Mouse (Mus musculus) heart, embryonic 10.5 days (tissue): ENCODE measurements around the gene Csmd2. TPM values are rescaled to one million over a fixed set of nuclear protein-coding genes. Genes with fewer than 3 reads are reported as not detected.
A peak's percentile ranks its signal among the peaks of the same experiment; 100 is the strongest.

Experiments
- DNase-seq: peaks from one replicate; pipeline ENCODE4 v3.0.0-alpha.2; 2017; ENCODE audit warnings: low spot score
- H3K27ac ChIP-seq: fragments of 300-500 bp; sonication (generic); 2 replicates; pipeline ENCODE4 v1.5.1; 2016; ENCODE audit warnings: mild to moderate bottlenecking
- H3K27me3 ChIP-seq: fragments of 300-500 bp; sonication (generic); 2 replicates; pipeline ENCODE4 v1.6.1; 2016; ENCODE audit warnings: mild to moderate bottlenecking; ENCODE audit not compliant: poor library complexity, insufficient read depth, severe bottlenecking
- H3K36me3 ChIP-seq: fragments of 300-500 bp; sonication (generic); 2 replicates; pipeline ENCODE4 v1.6.1; 2016; ENCODE audit warnings: mild to moderate bottlenecking, moderate library complexity
- H3K4me1 ChIP-seq: fragments of 300-500 bp; sonication (generic); 2 replicates; pipeline ENCODE4 v1.6.1; 2016; ENCODE audit warnings: mild to moderate bottlenecking
- H3K4me3 ChIP-seq: fragments of 300-500 bp; sonication (generic); 2 replicates; pipeline ENCODE4 v1.5.1; 2016; ENCODE audit warnings: mild to moderate bottlenecking, moderate library complexity
- H3K9me3 ChIP-seq: fragments of 300-500 bp; sonication (generic); 2 replicates; pipeline ENCODE4 v1.6.1; 2016; ENCODE audit warnings: mild to moderate bottlenecking, moderate library complexity
- WGBS: fragments of 180-500 bp; shearing (Covaris S2); methylation state at CpG from one replicate; pipeline ENCODE4 v1.1.7; 2016; 5-methylcytosine and 5-hydroxymethylcytosine counted together
- polyA plus RNA-seq: library from polyadenylated mRNA; unstranded; fragments of >200 nt; fragmentation: Nextera tagmentation; extraction: Ambion mirVana; gene quantifications from 2 replicates; pipeline ENCODE4 v1.2.1, GENCODE M21; 2016

The Csmd2 gene
- polyA plus RNA-seq, 1 experiment from 2014 or later = 0.26 TPM

DNA sequence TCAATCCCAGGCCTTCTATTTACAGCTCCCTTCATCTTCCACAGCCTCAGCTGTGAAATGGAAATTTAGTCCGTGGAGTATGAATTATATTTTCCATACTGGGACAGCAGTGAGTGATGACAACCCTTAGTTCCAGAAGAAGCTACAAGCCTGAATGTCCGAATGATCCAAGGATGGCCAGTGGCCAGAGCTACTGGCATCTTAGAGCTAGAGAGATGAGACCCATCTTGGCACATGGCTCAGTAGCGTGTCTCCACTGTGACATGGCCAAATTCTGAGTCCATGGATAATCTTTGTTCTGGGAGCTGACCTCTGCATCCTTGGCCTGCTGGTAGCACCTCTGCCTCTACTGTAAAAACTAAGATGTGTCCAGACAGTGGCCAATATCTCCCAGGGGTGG lies 96.8 kb downstream of the Csmd2 start:
- H3K27me3 ChIP-seq = no peaks in the 10 kb centered on the region
- H3K9me3 ChIP-seq = no peaks in the 10 kb centered on the region
- no peak overlapping the region for H3K27ac ChIP-seq
- peaks cover 18% of the 10 kb centered on the region for H3K4me1 ChIP-seq
- no peaks in the 10 kb centered on the region for H3K36me3 ChIP-seq
- WGBS = 91% methylated on average over 3 of the region's 3 CpGs
- DNase-seq = no peak
- no peak overlapping the region for H3K4me3 ChIP-seq

DNA sequence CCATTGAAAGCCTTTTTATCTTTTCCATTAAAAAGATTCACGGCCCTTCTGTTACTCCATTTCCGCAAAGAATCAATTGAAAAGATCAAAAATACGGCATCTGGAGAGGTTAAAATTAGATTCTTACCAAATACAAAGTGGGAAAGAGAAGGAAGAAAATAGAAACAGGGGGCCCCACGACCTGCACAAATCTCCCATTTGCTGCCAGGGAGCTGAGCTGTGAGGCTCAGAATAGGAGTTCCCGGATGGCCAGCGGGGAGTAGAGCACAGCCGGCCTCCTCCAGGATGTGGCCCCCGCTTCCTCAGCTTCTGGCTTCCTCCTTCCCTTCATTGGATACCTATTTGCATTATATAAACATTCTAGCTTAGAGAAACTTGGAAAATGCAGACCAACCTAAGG lies 97.4 kb downstream of the Csmd2 start:
- H3K27me3 ChIP-seq = no peaks in the 10 kb centered on the region
- H3K27ac ChIP-seq = no peak overlapping the region
- 69% methylated on average over 8 of the region's 8 CpGs for WGBS
- H3K4me3 ChIP-seq = no peak overlapping the region
- DNase-seq = no peak
- no peaks in the 10 kb centered on the region for H3K9me3 ChIP-seq
- no peaks in the 10 kb centered on the region for H3K36me3 ChIP-seq
- peaks cover 18% of the 10 kb centered on the region for H3K4me1 ChIP-seq

DNA sequence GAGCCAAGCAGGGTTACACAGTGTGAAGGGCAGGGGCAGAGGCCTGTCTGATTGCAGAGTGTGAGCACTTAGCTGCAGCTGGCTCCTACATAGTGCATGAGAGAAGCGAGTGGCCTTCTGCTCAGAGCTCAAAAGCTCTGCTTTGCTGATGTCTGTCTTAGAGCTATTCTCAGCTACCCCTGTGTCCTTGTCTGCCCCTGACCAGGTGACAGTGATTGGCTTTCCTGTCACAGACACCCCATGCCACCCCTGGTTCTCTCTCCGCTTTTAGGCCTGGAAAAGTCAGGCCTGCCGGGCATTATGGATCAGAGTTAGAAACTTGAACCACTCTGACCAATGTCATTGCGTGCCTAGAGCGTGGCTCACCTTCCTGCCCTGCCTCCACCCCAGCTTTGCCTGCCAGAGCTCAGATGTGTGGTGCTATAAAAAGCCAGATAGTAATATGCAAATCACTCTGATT lies 99.5 kb downstream of the Csmd2 start:
- WGBS = 64% methylated on average over 5 of the region's 5 CpGs

DNA sequence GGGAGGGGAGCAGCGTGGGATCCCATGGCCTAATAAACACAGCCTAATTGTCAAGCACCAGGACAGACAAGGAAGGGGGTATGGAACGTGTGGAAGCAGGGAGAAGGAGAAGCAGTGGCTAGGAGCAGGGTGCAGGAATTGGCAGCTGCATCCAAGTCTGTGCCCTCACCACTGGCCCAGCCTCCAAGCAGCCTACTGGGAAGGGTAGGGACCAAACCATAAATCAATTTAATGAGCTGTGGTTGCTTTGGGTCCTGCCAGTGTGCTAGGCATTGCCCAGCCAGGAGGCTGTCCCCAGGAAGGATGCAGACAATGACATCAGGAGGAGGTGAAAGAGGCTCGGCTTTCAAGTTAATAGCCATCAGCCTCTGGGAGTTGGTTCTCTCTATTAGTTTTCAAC lies 100.0 kb downstream of the Csmd2 start:
- Histone ChIP-seq H3K27me3 (no peaks in the 10 kb centered on the region), H3K36me3 (no peaks in the 10 kb centered on the region), H3K4me3 (no peak overlapping the region), H3K9me3 (no peaks in the 10 kb centered on the region), H3K4me1 (peaks cover 18% of the 10 kb centered on the region), H3K27ac (peak overlapping the region; percentile 47; the same call in 1 of the 2 replicates)
- 57% methylated on average over 3 of the region's 3 CpGs for WGBS
- DNase-seq = no peak

More for the DNA sequence above, 99.5 kb downstream of the Csmd2 start:
- Histone ChIP-seq H3K4me1 (peaks cover 18% of the 10 kb centered on the region), H3K4me3 (no peak overlapping the region), H3K27me3 (no peaks in the 10 kb centered on the region), H3K27ac (0 out of 2 replicates have a peak overlapping the region, but pooled peaks have one; percentile 47), H3K36me3 (no peaks in the 10 kb centered on the region), H3K9me3 (no peaks in the 10 kb centered on the region)
- peak; percentile 77 for DNase-seq

DNA sequence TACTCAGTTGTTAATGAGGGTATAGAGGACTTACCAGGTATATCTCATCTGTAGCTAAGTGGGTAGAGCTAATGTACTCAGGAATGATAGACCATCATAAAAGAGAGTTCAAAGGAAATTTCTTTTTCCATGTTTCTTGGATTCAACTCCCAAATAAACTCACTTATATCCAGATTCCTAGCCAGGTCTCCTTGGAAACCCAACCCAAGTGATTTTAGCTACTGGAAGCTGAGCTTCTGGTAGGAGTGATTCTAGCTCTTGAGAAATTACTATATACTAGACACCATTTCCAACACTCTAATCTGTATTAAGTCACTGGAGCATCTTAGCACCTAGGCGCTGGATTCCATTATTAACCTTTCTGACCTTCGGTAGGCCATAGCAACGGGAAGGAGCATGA lies 100.6 kb downstream of the Csmd2 start:
- 85% methylated on average over 3 of the region's 3 CpGs for WGBS
- Histone ChIP-seq H3K4me1 (peaks cover 18% of the 10 kb centered on the region), H3K9me3 (no peaks in the 10 kb centered on the region), H3K27ac (no peak overlapping the region), H3K4me3 (no peak overlapping the region), H3K36me3 (no peaks in the 10 kb centered on the region), H3K27me3 (no peaks in the 10 kb centered on the region)
- no peak for DNase-seq

DNA sequence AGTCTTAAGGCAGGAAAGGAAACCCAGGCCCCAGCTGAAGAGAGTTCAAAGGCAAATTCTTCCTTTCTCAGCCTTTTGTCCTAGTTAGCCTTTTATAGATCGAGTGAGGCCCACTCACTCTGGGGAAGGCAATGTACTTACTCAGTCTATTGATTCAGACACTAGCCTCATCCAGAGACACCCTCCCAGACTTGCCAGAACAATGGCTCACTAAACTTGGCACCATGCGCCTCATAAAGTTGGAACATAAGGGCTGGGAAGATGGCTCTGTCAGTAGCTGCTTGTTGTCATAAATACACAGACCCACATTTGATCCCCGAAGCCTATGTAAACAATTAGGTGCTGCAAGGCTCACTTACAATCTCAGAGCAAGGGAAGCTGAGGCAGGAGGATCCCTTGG lies 104.3 kb downstream of the Csmd2 start:
- Histone ChIP-seq H3K36me3 (no peaks in the 10 kb centered on the region), H3K27ac (no peak overlapping the region), H3K4me1 (peaks cover 9% of the 10 kb centered on the region), H3K9me3 (no peaks in the 10 kb centered on the region), H3K4me3 (no peak overlapping the region), H3K27me3 (no peaks in the 10 kb centered on the region)
- WGBS = 80% methylated on average over 3 of the region's 3 CpGs
- no peak for DNase-seq

DNA sequence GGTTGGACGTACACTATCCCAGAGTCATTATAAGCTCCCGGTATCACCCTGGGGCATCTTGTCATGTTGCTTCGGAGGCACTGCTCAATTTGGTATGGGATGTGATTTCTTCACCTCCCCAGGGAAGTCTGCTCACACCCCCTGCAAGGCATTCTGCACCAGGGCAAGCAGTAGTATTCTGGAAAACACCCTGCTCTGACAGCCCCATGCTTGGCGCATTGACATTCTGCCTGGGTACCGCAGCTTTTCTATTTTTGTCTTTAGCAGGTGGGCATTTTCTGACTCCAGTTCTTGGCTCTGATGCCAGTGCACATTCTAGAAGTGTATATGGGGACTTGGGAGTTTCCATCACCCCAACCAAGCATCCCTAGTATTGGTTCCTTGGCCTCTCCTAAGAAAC lies 111.9 kb downstream of the Csmd2 start:
- H3K4me1 ChIP-seq = no peaks in the 10 kb centered on the region
- H3K9me3 ChIP-seq = no peaks in the 10 kb centered on the region
- H3K36me3 ChIP-seq = no peaks in the 10 kb centered on the region
- 71% methylated on average over 5 of the region's 5 CpGs for WGBS
- no peak for DNase-seq
- no peak overlapping the region for H3K27ac ChIP-seq
- no peak overlapping the region for H3K4me3 ChIP-seq
- H3K27me3 ChIP-seq = peaks cover 6% of the 10 kb centered on the region; the same call in 1 of the 2 replicates

DNA sequence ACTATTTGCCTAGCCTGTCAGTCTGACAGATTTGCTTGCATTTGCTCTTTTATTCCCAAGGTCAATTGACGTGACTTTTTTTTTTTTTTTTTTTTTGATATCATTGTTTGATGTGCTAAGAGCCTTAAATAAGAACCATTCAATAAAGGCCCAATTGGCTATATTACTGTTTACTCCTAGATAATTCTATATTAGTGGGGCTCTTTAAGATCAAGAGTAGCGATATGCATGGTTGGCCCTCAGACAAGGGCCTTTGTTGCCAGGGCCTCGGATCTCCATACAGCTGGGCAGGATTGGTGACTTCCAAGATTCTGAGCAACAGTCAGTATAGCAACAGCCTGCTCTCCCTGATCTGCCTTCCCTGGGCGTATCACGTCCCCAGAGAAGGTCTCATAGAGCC lies 112.9 kb downstream of the Csmd2 start:
- H3K4me1 ChIP-seq = no peaks in the 10 kb centered on the region
- 75% methylated on average over 5 of the region's 5 CpGs for WGBS
- DNase-seq = no peak

DNA sequence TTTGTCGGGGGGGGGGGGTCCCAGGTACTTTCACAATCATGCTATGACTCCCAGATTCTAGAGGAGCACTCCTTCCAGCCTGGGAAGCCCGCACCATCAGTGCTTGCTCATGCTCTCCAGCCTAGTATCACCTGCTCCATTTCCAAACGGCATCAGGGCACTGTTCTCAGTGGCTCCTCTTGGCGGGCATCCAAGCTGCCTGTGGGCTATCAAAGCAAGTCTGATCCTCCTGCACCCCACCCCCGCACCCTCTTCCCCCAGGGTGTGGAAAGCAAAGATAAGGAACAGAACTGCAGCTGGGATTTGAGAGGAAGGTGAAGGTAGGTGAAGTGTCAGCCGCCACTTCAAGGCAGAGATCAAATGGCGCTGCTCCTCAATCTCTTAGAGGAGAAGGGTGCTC lies 128.7 kb downstream of the Csmd2 start:
- Histone ChIP-seq H3K4me1 (peaks cover 10% of the 10 kb centered on the region), H3K36me3 (no peaks in the 10 kb centered on the region), H3K27me3 (peaks cover 9% of the 10 kb centered on the region), H3K4me3 (no peak overlapping the region), H3K27ac (no peak overlapping the region), H3K9me3 (no peaks in the 10 kb centered on the region)
- DNase-seq = no peak
- 36% methylated on average over 7 of the region's 7 CpGs for WGBS

More for the DNA sequence above, 112.9 kb downstream of the Csmd2 start:
- no peak overlapping the region for H3K4me3 ChIP-seq
- H3K9me3 ChIP-seq = no peaks in the 10 kb centered on the region
- peaks cover 6% of the 10 kb centered on the region; the same call in 1 of the 2 replicates for H3K27me3 ChIP-seq
- H3K27ac ChIP-seq = no peak overlapping the region
- H3K36me3 ChIP-seq = no peaks in the 10 kb centered on the region

DNA sequence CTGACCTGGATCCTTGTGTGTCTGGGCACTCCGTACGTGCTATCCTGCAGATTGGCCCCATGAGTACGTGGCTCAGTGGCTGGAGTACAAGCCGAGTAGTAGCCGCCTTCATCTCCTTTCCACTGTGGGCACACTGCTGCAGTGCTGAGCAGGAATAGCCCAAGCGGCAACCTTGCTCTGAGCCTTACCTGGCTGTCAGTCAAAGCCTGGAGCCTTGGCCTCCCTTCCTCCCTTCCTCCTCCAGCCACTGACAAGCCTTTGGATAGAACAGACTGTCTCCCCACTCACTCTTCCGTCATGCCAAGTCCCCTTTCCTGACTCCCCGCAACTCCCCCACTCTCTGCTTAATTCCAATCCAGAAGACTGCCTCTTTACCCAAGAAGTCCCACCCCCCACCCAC lies 135.6 kb downstream of the Csmd2 start:
- Histone ChIP-seq H3K27ac (no peak overlapping the region), H3K4me1 (peaks cover 12% of the 10 kb centered on the region), H3K9me3 (0 out of 2 replicates have a peak, but pooled peaks cover 3% of the 10 kb centered on the region), H3K4me3 (no peak overlapping the region), H3K27me3 (peaks cover 5% of the 10 kb centered on the region; the same call in 1 of the 2 replicates), H3K36me3 (no peaks in the 10 kb centered on the region)
- no peak for DNase-seq
- 50% methylated on average over 8 of the region's 8 CpGs for WGBS

DNA sequence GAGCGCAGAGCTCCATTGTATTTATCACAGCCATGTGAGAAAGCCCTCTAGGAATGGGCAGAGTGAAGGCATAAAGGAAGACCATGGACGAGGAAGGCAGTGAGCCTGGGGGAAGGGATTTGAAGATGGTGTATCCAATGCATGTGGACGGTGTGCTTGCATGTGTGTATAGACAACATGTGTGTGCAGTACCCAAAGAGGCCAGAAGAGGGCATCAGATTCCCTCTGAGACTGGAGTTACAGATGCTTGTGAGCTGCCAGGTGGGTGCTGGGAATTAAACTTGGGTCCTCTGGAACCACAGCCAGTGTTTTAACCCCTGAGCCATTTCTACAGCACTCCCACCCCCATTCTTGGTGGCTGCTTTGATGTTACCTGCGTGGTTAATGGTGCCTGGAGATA lies 137.1 kb downstream of the Csmd2 start:
- no peak for DNase-seq
- Histone ChIP-seq H3K36me3 (no peaks in the 10 kb centered on the region), H3K27me3 (peaks cover 5% of the 10 kb centered on the region; the same call in 1 of the 2 replicates), H3K4me1 (peaks cover 12% of the 10 kb centered on the region), H3K27ac (no peak overlapping the region), H3K9me3 (0 out of 2 replicates have a peak, but pooled peaks cover 3% of the 10 kb centered on the region), H3K4me3 (no peak overlapping the region)
- WGBS = 84% methylated on average over 4 of the region's 4 CpGs

DNA sequence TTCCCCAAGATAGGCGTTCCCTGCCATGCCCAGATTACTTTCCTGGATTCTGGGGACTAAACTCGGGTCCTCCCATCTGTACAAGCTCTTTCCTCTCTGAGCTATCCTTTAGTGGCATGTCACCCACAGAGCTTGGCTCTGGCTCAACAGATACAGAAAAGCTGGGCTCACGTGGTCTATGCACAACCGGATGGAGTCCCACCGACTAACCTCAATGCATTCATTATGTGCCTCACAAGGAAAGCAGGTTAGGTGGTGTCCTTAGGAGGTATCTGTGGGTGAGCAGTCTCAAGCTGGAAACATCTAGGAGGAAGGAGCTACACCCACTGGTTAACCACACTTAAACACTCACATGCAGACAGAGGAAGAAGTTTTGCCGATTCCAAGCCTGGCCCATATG lies 140.9 kb downstream of the Csmd2 start:
- no peak overlapping the region for H3K4me3 ChIP-seq
- no peak for DNase-seq
- 77% methylated on average over 6 of the region's 6 CpGs for WGBS

DNA sequence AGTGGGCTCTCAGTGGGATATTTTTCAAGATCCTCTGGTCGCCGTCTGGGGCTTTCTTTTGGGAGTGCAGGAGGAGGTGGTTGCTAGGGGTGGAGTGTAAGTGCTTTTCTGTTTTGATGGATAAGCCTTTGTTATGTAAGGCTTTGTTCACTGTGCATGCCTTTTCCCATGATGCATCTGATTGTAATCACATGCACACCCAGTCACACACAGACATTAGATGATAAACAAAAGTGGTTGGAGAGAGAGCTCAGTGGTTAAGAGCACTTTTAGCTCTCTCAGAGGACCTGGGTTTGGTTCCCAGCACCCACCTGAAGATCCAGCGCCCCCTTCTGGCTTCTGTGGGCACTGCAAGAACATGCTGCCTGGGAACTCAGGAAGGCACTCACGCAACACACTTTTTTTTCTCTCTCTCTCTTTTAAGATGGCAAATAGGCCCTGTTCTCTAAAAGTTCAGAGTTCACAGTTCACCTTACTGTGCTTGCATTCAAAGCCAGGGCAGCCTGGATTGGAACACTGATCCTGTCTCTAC lies 143.0 kb downstream of the Csmd2 start:
- Histone ChIP-seq H3K4me1 (0 out of 2 replicates have a peak, but pooled peaks cover 4% of the 10 kb centered on the region), H3K36me3 (no peaks in the 10 kb centered on the region), H3K4me3 (no peak overlapping the region), H3K27ac (no peak overlapping the region), H3K27me3 (no peaks in the 10 kb centered on the region), H3K9me3 (no peaks in the 10 kb centered on the region)
- 69% methylated on average over 4 of the region's 4 CpGs for WGBS
- no peak for DNase-seq

More for the DNA sequence above, 140.9 kb downstream of the Csmd2 start:
- Histone ChIP-seq H3K27ac (no peak overlapping the region), H3K4me1 (0 out of 2 replicates have a peak, but pooled peaks cover 4% of the 10 kb centered on the region), H3K9me3 (0 out of 2 replicates have a peak, but pooled peaks cover 3% of the 10 kb centered on the region), H3K27me3 (no peaks in the 10 kb centered on the region), H3K36me3 (no peaks in the 10 kb centered on the region)

DNA sequence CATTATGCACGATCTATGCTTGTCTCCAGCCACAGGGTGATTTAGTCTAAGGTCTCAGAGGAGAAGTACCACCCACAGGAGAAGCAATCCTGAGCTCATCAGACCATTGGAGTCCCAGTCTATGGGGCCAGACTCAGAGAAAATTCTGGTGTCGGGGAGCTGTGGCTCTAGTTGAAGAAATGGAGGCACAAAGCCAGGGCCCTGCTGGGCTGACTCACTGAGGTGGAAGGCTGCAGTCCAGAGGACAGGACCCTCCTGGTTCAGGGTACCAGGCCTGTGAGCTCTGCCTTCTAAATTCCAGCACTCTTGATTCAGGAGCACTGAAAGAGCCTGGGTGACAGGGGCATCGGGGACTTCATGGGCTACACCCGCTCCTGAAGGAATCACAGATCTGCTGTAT lies 144.0 kb downstream of the Csmd2 start:
- WGBS = 84% methylated on average over 4 of the region's 4 CpGs
- Histone ChIP-seq H3K36me3 (no peaks in the 10 kb centered on the region), H3K9me3 (no peaks in the 10 kb centered on the region; the same call in 1 of the 2 replicates), H3K4me3 (no peak overlapping the region), H3K27me3 (no peaks in the 10 kb centered on the region), H3K4me1 (0 out of 2 replicates have a peak, but pooled peaks cover 4% of the 10 kb centered on the region), H3K27ac (no peak overlapping the region)
- no peak for DNase-seq
